In the genomic region with DNA sequence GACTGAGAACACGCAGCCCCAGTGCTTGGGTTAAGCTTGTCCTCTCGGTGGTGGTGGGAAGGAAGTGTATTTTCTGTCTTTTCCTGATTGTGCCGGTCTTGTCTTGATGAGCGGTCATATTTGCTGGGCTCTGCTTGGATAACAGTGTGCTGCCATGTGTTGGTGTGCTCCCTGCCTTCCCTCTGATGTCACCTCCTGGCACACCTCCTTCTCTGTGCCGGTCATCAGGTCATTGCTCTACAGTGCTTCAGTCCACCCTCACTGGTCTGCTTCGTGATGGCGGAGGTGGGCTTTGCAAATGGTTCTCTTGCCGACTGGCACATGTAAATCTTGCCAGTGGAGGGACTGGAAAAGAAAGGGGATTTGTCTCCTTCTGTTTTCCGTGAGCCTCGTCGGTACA, we compare ENCODE assay signal across 17 mouse cellular contexts. TPM values are rescaled to one million over a fixed set of nuclear protein-coding genes. Genes with fewer than 3 reads are reported as not detected.
"Had no signal": no experiment of that assay in that cellular context is flagged by ENCODE, and none has a peak within 500 bp of the region (broad histone marks: within the 10 kb centered on the region; RNA-seq: fewer than 3 reads in every experiment).

No protein-coding gene starts in this region.

- H3K4me2 ChIP-seq: lung, embryonic 14.5 days; midbrain, embryonic 12.5 days; neural tube, embryonic 13.5 days; neural tube, embryonic 15.5 days had no signal

- H3K4me3 ChIP-seq: midbrain, embryonic 10.5 days; midbrain, embryonic 12.5 days; myocyte; neural tube, embryonic 13.5 days; neural tube, embryonic 15.5 days had no signal

- H3K9me3 ChIP-seq: midbrain, embryonic 10.5 days; midbrain, embryonic 12.5 days; neural tube, embryonic 13.5 days; neural tube, embryonic 15.5 days had no signal

- H3K27me3 ChIP-seq: neural tube, embryonic 13.5 days; neural tube, embryonic 15.5 days had no signal

- H3K4me1 ChIP-seq: midbrain, embryonic 10.5 days; midbrain, embryonic 12.5 days; neural tube, embryonic 13.5 days; neural tube, embryonic 15.5 days had no signal

- H3K36me3 ChIP-seq: midbrain, embryonic 10.5 days; midbrain, embryonic 12.5 days; neural tube, embryonic 13.5 days; neural tube, embryonic 15.5 days had no signal

- ATAC-seq: midbrain, embryonic 16.5 days had no signal

- H3K27ac ChIP-seq: midbrain, embryonic 10.5 days; midbrain, embryonic 12.5 days; neural tube, embryonic 13.5 days; neural tube, embryonic 15.5 days had no signal

- DNase-seq: midbrain, embryonic 14.5 days; retina, postnatal 1 day; right cerebral cortex, adult 18-20 months; right cerebral cortex, postnatal 25 days; right cerebral cortex, postnatal 4 days; spleen, adult 18-20 months; thymus, adult 18-20 months; thymus, postnatal 14 days; thymus, postnatal 36 days had no signal

- H3K9ac ChIP-seq: lung, embryonic 14.5 days; midbrain, embryonic 12.5 days; neural tube, embryonic 13.5 days; neural tube, embryonic 15.5 days had no signal

RNA-seq across cellular contexts. Expression of a gene that starts 57.6 kb away (rescaled TPM):
- total RNA-seq: megakaryocyte-erythroid progenitor cell, adult 5-6 weeks had no signal
- polyA plus RNA-seq: myocyte had no signal
